Mouse (Mus musculus) small intestine, adult 2 months (tissue): Measurements from ENCODE around the gene Hira.

Experiments
- CTCF ChIP-seq: fragments of 200-500 bp; IDR thresholded peaks from 2 replicates; pipeline ENCODE4 v1.5.1; 2012; ENCODE audit warnings: low read depth, mild to moderate bottlenecking, control low read depth, inconsistent platforms, low read length, moderate library complexity, mixed read lengths; ENCODE audit not compliant: insufficient replicate concordance, insufficient read length; ENCODE audit errors: extremely low read depth
- POLR2A ChIP-seq: fragments of 200-500 bp; IDR thresholded peaks from 2 replicates; pipeline ENCODE4 v1.6.1; 2012; ENCODE audit warnings: low read depth, mild to moderate bottlenecking, control low read depth, inconsistent platforms, low read length, moderate library complexity

DNA sequence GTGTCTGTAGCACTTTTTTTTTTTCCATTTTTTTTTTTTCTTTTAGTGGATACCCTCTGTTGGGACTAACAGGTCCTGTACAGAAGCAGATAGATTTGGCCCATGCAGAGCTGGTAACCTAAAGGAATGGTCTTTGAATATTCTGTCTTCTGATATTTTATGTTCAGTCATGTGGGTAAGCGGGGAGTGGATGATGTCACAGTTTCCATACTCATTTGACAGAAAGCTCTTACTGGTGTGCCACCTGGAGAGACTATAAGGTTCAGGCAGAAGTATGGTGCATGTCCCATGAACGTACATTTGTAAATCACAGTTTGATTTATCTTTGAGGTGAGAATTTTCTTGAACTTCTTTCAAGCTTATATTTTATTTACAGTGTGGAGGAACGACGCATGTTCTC lies 39.2 kb downstream of the Hira start:
- TF ChIP-seq CTCF (no peak), POLR2A (no peak)
